Mouse (Mus musculus) layer of hippocampus, postnatal 25 days (tissue): ENCODE data around the gene Folr1. TPM values are rescaled to one million over a fixed set of nuclear protein-coding genes. Genes with fewer than 3 reads are reported as not detected.

Source experiments
- DNase-seq, 2 experiments: peaks; one replicate each; pipeline ENCODE4 v3.0.0; 2022; ENCODE audit warnings: mixed read lengths in 2 of 2, low spot score in 1 of 2; ENCODE audit errors: extremely low spot score in 1 of 2
- total RNA-seq, 2 experiments: library from RNA; stranded (reverse); gene quantifications; 2 replicates each; pipeline ENCODE4 v1.2.3; 2021

Gene Folr1
- 1 to 10 TPM; 1.9 to 2.1 TPM for total RNA-seq

GRCm38 (mm10) chr7:101870629-101871028, at the start of gene Folr1:
TSS of gene Folr1 (minus strand) at chr7:101870788.
- DNase-seq, result no peak

GRCm38 (mm10) chr7:101918071-101918470, 47.5 kb upstream of the Folr1 start:
- peak; percentile 34 to 66 for DNase-seq

GRCm38 (mm10) chr7:101911982-101912381, 41.4 kb upstream of the Folr1 start:
- no peak for DNase-seq

- DNase-seq, result no peak
Measured at GRCm38 (mm10) chr7:101910138-101910537, 39.5 kb upstream of the Folr1 start.

- DNase-seq, result no peak
Measured at GRCm38 (mm10) chr7:101908367-101908766, 37.8 kb upstream of the Folr1 start.

GRCm38 (mm10) chr7:101906696-101907095, 36.1 kb upstream of the Folr1 start:
- DNase-seq, result no peak

- no peak for DNase-seq
Measured at GRCm38 (mm10) chr7:101906287-101906681, 35.7 kb upstream of the Folr1 start, which contains the start of gene Tomt. TSS of gene Tomt (minus strand) at chr7:101906359.

GRCm38 (mm10) chr7:101905561-101906286, 35.1 kb upstream of the Folr1 start, which contains the start of gene Lamtor1:
TSS of gene Lamtor1 (plus strand) at chr7:101905904.
- DNase-seq, result peak; percentile 96 to 97

- no peak for DNase-seq
Measured at GRCm38 (mm10) chr7:101902846-101903245, 32.3 kb upstream of the Folr1 start.

GRCm38 (mm10) chr7:101901969-101902368, 31.4 kb upstream of the Folr1 start:
- DNase-seq, result no peak

GRCm38 (mm10) chr7:101900331-101901097, 29.9 kb upstream of the Folr1 start:
- DNase-seq, result no peak

- DNase-seq, result peak; percentile 79 to 88
Measured at GRCm38 (mm10) chr7:101896104-101897066, 25.8 kb upstream of the Folr1 start.

GRCm38 (mm10) chr7:101895695-101896094, 25.1 kb upstream of the Folr1 start:
- DNase-seq, result no peak

GRCm38 (mm10) chr7:101888460-101888859, 17.9 kb upstream of the Folr1 start:
- no peak for DNase-seq

GRCm38 (mm10) chr7:101886274-101886673, 15.7 kb upstream of the Folr1 start:
- DNase-seq, result no peak

GRCm38 (mm10) chr7:101884160-101884559, 13.6 kb upstream of the Folr1 start:
- DNase-seq, result no peak

GRCm38 (mm10) chr7:101882413-101883154, 12.0 kb upstream of the Folr1 start:
- DNase-seq, result no peak

GRCm38 (mm10) chr7:101880855-101881254, 10.3 kb upstream of the Folr1 start:
- DNase-seq, result peak in 1 of 2 experiments; percentile 23

GRCm38 (mm10) chr7:101875978-101876377, 5.4 kb upstream of the Folr1 start:
- no peak for DNase-seq

- no peak for DNase-seq
Measured at GRCm38 (mm10) chr7:101871296-101871695, 708 bp upstream of the Folr1 start.
